Mouse (Mus musculus): Measurements from ENCODE around the gene Dnajc7.

DNA sequence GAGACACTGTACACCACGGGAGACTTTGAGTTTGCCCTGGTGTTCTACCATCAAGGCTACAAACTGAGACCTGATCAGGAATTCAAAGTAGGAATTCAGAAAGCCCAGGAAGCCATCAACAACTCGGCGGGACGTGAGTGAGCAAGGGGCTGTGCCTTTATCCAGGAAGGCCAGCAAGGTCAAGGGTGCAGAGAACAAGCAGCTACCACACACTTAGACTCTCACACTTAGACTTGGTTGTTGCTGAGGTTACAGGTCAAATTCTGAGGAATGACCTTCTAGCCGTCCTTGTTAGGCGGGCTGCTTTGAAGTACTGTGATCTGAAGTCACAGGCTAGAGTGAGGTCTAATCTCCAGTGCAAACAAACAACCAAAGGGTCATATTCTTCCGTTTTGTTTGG is 60.5 kb downstream of the Dnajc7 start:
- TF ChIP-seq CTCF (IDR thresholded peaks at IDR 0.05; ENCODE audit: extremely low read depth, insufficient read depth, low read length) = no peak
- TF ChIP-seq POLR2A (IDR thresholded peaks at IDR 0.05; ENCODE audit: extremely low read depth, insufficient read depth, low read length) = no peak
